Mouse (Mus musculus) hindbrain, embryonic 15.5 days (tissue): ENCODE data around the gene Mbnl2. TPM values are rescaled to one million over a fixed set of nuclear protein-coding genes. Genes with fewer than 3 reads are reported as not detected.

ENCODE experiments used
- ATAC-seq: fragments of 200-750 bp; cut with Nextera tagmentation; 2 replicates; pipeline ENCODE4 v1.8.0; 2017; ENCODE audit warnings: low read depth, moderate number of reproducible peaks, moderate TSS enrichment; ENCODE audit not compliant: low FRiP score
- H3K27ac ChIP-seq: fragments of 300-500 bp; sonication (generic); replicated peaks from 2 replicates; pipeline ENCODE4 v1.5.1; 2015; ENCODE audit warnings: mild to moderate bottlenecking, inconsistent platforms
- H3K27me3 ChIP-seq: fragments of 300-500 bp; sonication (generic); 2 replicates; pipeline ENCODE4 v1.6.1; 2015; ENCODE audit warnings: control low read depth, inconsistent platforms
- H3K36me3 ChIP-seq: fragments of 300-500 bp; sonication (generic); 2 replicates; pipeline ENCODE4 v1.6.1; 2015; ENCODE audit warnings: control low read depth, inconsistent platforms
- H3K4me1 ChIP-seq: fragments of 300-500 bp; sonication (generic); replicated peaks from 2 replicates; pipeline ENCODE4 v1.6.1; 2015; ENCODE audit warnings: control low read depth, inconsistent platforms
- H3K4me2 ChIP-seq: fragments of 300-500 bp; sonication (generic); 2 replicates; pipeline ENCODE4 v1.6.1; 2015; ENCODE audit warnings: moderate library complexity, mild to moderate bottlenecking, inconsistent platforms
- H3K4me3 ChIP-seq: fragments of 300-500 bp; sonication (generic); 2 replicates; pipeline ENCODE4 v1.5.1; 2015; ENCODE audit warnings: mild to moderate bottlenecking, inconsistent platforms
- H3K9ac ChIP-seq: fragments of 300-500 bp; sonication (generic); 2 replicates; pipeline ENCODE4 v1.6.1; 2015; ENCODE audit warnings: inconsistent platforms
- H3K9me3 ChIP-seq: fragments of 300-500 bp; sonication (generic); 2 replicates; pipeline ENCODE4 v1.6.1; 2016; ENCODE audit warnings: control low read depth, inconsistent platforms
- WGBS: fragments of 180-500 bp; shearing (Covaris S2); methylation state at CpG from one replicate; pipeline ENCODE4 v1.1.7; 2015; 5-methylcytosine and 5-hydroxymethylcytosine counted together
- polyA plus RNA-seq: library from polyadenylated mRNA; unstranded; fragments of >200 nt; fragmentation: Nextera tagmentation; extraction: Ambion mirVana; gene quantifications from 2 replicates; pipeline ENCODE4 v1.2.1, GENCODE M21; 2015

Mbnl2 gene
- polyA plus RNA-seq, 1 experiment from 2014 or later: 25.5 TPM

DNA sequence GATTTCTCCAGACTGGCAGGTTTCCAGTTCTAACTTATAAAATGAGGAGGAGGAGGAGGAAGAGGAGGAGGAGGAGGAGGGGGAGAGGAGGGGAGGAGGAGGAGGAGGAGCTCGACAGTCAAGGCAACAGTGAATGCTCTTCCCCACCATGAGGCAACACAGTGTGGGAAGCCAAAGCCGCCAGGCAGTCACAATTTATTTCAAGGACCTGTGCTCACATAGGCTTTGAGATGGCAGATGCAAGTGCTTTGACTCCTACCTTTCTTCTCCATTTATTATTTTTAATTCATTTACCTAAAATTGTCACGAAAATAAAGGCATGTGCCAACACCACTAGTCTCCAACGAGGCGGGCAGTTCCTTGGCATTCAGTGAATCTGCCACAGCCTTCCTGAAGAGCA, 95.7 kb downstream of the Mbnl2 start:
- H3K9ac ChIP-seq: no peak overlapping the region
- H3K4me2 ChIP-seq: no peak overlapping the region
- 82% methylated on average over 5 of the region's 5 CpGs for WGBS
- no peaks in the 10 kb centered on the region for H3K9me3 ChIP-seq
- no peaks in the 10 kb centered on the region for H3K4me1 ChIP-seq
- H3K27me3 ChIP-seq: no peaks in the 10 kb centered on the region
- ATAC-seq: no peak
- H3K4me3 ChIP-seq: no peak overlapping the region
- no peak overlapping the region for H3K27ac ChIP-seq
- H3K36me3 ChIP-seq: no peaks in the 10 kb centered on the region

DNA sequence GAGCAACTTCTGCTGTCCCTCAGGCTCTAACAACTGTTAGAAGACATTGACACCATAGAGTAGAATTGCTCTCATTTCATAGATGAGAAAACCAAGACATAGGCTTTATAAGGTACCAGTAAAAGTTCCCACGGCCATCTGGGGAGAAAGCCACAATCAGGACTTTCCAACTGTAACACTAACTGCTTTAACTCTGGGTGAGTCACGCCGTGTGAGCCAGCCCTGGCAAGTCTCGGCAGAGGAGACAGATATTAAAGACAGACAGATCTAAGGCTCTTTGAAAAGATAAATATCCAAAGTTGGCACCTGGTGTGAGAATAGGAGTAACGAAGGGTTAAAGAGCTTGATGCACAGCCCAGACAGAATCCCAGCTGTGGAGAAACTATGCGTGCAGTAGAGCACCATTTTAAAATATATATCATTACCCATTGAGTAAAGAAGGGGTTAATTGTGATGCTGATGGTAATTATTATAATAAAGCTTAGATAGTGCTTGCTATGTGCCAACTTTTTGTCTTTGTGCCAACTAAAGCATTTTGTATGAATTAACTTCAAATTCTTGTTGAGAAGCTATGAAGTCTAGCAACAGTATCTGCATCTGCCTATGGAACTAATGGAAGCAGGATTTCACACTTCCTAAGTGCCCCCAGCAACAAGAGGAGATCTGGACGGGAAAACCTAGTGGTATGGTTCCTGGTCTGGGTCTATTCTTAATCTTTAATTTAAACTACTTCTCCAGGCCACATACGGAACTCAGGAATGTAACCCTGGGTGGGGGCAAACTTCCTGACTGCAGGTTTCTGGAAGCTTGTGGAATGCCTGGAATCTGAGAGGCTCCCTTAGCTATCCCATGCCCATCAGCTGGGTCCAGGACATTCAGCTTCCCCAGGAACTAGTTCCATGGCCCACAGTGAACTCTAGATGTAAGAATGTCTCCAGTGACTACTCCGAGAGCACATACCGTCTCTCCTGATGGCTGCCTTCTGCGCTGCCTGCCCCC, 97.9 kb downstream of the Mbnl2 start:
- Histone ChIP-seq H3K4me2 (no peak overlapping the region), H3K4me3 (no peak overlapping the region), H3K27ac (no peak overlapping the region), H3K9ac (no peak overlapping the region), H3K9me3 (no peaks in the 10 kb centered on the region), H3K4me1 (no peaks in the 10 kb centered on the region), H3K36me3 (no peaks in the 10 kb centered on the region), H3K27me3 (no peaks in the 10 kb centered on the region)
- WGBS: 77% methylated on average over 11 of the region's 11 CpGs
- no peak for ATAC-seq

DNA sequence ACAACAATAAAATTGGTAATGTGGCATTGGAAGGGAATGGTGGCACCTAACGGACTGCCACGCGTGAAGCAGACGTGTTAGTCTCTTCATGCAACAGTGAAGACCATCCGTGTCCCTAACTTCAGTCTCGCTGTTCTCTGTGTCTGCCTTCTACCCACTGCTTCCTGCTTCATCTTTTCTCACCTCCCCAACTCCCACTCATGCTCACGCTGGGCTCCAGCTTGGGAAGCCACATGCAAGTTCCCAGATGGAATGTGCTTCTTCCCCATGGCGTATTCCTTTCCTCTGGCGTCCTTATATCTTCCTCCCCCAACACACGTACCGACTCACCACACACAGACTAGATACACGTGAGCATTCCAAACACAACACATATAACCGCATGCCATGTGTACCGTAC, 99.3 kb downstream of the Mbnl2 start:
- H3K27me3 ChIP-seq: no peaks in the 10 kb centered on the region
- 95% methylated on average over 14 of the region's 14 CpGs for WGBS
- no peaks in the 10 kb centered on the region for H3K36me3 ChIP-seq
- H3K4me2 ChIP-seq: no peak overlapping the region
- no peak overlapping the region for H3K4me3 ChIP-seq
- no peak for ATAC-seq
- H3K27ac ChIP-seq: no peak overlapping the region
- H3K9ac ChIP-seq: no peak overlapping the region
- no peaks in the 10 kb centered on the region for H3K4me1 ChIP-seq
- no peaks in the 10 kb centered on the region for H3K9me3 ChIP-seq

DNA sequence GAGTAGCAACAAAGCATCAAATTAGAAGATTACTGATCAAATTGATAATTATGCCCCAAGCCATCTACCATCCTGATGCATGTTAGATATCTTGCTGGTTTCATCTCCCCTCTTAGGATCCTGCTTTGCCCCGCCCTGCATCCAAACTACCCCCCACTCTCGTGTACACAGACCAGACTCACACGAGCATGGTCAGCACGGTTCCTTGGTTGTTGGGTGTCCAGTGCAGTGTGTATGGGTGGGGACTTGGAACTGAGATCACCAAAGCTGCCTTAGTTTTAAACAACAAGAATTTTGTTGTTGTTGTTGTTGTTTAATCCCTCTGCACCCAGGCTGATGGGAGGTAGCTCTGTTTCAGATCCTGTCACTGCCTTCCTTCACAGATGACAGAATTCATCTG, 101.7 kb downstream of the Mbnl2 start:
- no peak for ATAC-seq

DNA sequence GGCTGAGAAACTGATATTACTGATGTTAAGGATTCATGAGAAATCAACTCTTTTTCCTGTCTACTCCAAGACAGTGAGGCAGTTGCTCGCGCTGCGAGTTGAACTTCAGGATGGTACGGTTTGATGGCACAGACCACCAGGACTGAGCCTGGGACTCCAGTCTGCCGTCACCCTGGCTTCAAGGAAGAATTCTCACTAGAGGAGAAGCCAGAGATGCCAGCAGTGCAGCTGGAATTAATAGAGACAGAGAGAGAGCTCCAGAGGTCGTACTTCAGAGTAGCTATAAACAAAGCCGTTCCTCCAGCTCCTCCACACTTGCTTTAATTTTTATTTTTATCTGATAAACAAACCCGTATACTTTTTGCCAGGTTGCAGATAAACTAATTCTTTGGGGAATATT, 102.5 kb downstream of the Mbnl2 start:
- Histone ChIP-seq H3K4me3 (no peak overlapping the region), H3K9ac (no peak overlapping the region), H3K4me2 (no peak overlapping the region), H3K36me3 (no peaks in the 10 kb centered on the region), H3K27me3 (no peaks in the 10 kb centered on the region), H3K27ac (no peak overlapping the region), H3K9me3 (no peaks in the 10 kb centered on the region), H3K4me1 (no peaks in the 10 kb centered on the region)
- ATAC-seq: no peak
- WGBS: 67% methylated on average over 8 of the region's 8 CpGs

More for the DNA sequence above, 101.7 kb downstream of the Mbnl2 start:
- no peak overlapping the region for H3K4me2 ChIP-seq
- H3K4me1 ChIP-seq: no peaks in the 10 kb centered on the region
- H3K9ac ChIP-seq: no peak overlapping the region
- H3K27ac ChIP-seq: no peak overlapping the region
- WGBS: 91% methylated on average over 4 of the region's 4 CpGs
- H3K4me3 ChIP-seq: no peak overlapping the region
- no peaks in the 10 kb centered on the region for H3K36me3 ChIP-seq
- no peaks in the 10 kb centered on the region for H3K9me3 ChIP-seq
- no peaks in the 10 kb centered on the region for H3K27me3 ChIP-seq

DNA sequence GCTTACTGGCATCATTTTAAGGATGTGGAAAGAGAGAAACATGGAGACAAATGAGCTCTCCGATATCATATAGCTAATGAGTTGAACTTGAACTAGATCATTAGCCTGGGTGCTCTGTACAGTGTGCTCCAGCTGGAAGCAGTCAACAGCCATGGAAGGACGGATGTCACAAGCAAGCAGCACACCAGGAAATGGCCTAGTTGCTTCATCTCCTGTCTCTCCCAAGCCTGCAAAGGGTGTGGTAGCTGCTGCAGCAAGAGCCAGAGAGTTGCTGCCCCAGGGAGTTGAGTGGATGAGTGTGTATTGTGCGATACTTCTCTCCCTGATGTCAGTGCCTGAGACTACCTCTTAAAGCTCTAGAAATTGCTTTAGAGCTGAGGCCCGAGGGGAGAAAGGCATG, 104.2 kb downstream of the Mbnl2 start:
- no peak overlapping the region for H3K4me2 ChIP-seq
- H3K9me3 ChIP-seq: no peaks in the 10 kb centered on the region
- 77% methylated on average over 4 of the region's 4 CpGs for WGBS
- no peak overlapping the region for H3K4me3 ChIP-seq
- H3K27me3 ChIP-seq: no peaks in the 10 kb centered on the region
- H3K27ac ChIP-seq: no peak overlapping the region
- H3K4me1 ChIP-seq: no peaks in the 10 kb centered on the region
- H3K36me3 ChIP-seq: no peaks in the 10 kb centered on the region
- no peak overlapping the region for H3K9ac ChIP-seq
- ATAC-seq: no peak

DNA sequence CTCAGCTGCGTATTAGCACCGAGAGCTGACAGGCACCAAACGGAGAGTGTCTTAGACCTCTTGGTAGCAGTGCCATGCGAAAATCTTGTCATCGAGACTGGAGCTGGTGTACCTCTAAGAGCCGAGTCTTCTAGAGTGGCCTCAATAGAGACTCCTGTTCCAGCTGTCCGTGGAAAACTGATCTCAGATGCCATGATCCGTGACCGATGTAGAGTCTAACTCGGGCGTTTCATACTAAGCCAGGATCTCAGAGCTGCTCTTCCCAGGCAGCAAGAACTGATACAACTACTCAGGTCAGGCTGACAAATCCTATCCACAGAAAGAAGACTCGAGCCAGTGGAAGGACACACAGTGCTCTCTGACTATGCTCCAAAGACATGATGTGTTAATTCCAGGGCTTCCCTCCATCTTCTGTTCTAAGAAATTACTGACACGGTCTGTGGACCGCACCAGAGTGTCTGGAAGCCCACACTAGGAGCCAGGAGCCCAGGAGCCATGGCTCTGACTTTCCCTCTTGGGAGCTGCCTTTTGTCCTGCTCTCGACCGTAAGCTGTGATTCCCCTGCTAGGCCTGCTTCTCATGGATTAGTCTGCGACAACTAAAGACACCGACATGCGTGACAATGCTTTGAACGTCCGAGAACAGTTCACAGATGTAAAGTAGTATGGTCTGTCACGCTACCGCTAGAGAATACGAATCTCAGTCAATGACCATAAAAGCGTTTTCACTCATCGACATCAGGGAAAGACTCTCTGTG, 106.1 kb downstream of the Mbnl2 start:
- Histone ChIP-seq H3K4me2 (no peak overlapping the region), H3K36me3 (no peaks in the 10 kb centered on the region), H3K4me3 (no peak overlapping the region), H3K9me3 (no peaks in the 10 kb centered on the region), H3K27me3 (no peaks in the 10 kb centered on the region), H3K27ac (no peak overlapping the region), H3K4me1 (no peaks in the 10 kb centered on the region), H3K9ac (no peak overlapping the region)
- WGBS: 78% methylated on average over 26 of the region's 26 CpGs
- ATAC-seq: no peak

DNA sequence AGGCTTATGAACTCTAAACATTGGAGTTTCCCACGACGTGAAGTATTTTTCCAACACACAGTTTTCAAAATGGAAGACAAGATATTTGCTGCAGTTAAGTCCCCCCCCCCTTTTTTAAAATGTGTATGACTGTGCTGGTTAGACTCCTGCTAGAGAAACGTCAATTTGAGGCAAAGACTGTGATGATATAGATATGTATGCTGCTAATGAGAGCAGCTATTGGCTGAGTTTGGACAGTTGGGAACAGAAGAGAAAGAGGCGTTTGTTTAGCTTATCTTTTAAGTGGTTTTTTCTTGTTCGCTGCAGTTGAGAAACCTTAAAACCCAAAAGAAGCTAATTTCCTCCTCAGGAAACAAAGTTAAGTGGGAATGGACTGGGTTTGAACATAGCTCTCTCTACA, 106.7 kb downstream of the Mbnl2 start:
- Histone ChIP-seq H3K9ac (no peak overlapping the region), H3K27ac (no peak overlapping the region), H3K36me3 (no peaks in the 10 kb centered on the region), H3K4me3 (no peak overlapping the region), H3K4me1 (no peaks in the 10 kb centered on the region), H3K4me2 (no peak overlapping the region), H3K9me3 (no peaks in the 10 kb centered on the region), H3K27me3 (no peaks in the 10 kb centered on the region)
- ATAC-seq: no peak
- 79% methylated on average over 5 of the region's 5 CpGs for WGBS

DNA sequence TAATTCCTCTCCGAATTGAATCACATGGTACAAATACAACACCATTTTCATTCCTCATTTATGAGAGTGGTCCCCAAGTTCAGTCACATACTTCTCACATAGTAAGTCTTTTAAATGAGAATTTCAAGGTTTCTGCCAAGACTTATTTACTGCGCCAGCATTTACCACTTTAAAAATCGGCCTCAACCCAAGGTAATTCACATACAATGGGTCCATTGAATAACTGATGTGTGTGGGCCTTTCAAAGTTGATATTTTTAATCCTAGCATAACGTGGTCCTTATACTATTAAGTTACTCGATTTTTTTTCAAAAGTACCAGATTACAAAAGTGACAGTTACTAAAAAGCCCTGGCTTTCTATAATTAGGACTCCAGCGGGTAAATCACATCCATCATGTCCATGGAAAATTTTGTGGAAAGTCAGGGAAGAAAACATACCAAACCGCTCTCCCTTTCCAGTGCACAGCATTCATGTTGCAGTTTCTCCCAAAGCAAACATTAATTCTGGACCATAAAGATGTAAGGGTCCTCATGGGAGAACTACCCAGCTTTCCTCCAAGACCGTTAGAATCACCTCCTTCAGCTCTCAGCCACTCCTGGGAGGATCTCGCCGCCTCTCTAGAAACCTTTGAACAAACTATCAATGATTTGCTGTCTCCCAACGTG, 107.8 kb downstream of the Mbnl2 start:
- no peaks in the 10 kb centered on the region for H3K9me3 ChIP-seq
- H3K4me3 ChIP-seq: no peak overlapping the region
- 75% methylated on average over 11 of the region's 11 CpGs for WGBS
- ATAC-seq: no peak
- H3K4me1 ChIP-seq: no peaks in the 10 kb centered on the region
- H3K27me3 ChIP-seq: no peaks in the 10 kb centered on the region
- no peak overlapping the region for H3K27ac ChIP-seq
- H3K4me2 ChIP-seq: no peak overlapping the region
- H3K9ac ChIP-seq: no peak overlapping the region
- no peaks in the 10 kb centered on the region for H3K36me3 ChIP-seq

DNA sequence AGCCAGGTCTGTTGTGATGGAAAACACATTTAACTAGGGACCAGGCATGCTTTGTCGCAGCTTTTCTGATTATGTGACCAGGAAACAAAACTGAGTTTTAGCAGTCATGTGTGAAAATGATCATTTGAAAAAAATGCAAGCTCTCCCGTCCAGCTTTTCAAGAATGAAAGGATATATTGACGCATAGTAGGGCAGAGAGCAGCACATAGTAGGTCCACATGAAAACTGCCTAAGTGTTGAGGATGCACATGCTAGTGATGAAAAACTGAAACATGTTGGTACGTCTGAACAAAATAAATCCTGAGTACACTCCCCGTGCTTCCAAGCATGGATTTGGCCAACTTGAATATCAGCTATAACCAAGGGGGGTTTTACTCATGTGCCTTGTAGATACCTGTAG, 109.1 kb downstream of the Mbnl2 start:
- no peaks in the 10 kb centered on the region for H3K9me3 ChIP-seq
- H3K4me2 ChIP-seq: no peak overlapping the region
- no peak overlapping the region for H3K27ac ChIP-seq
- no peaks in the 10 kb centered on the region for H3K36me3 ChIP-seq
- WGBS: 92% methylated on average over 5 of the region's 5 CpGs
- H3K27me3 ChIP-seq: no peaks in the 10 kb centered on the region
- no peak for ATAC-seq
- H3K4me3 ChIP-seq: no peak overlapping the region
- peaks cover 6% of the 10 kb centered on the region for H3K4me1 ChIP-seq
- H3K9ac ChIP-seq: no peak overlapping the region

DNA sequence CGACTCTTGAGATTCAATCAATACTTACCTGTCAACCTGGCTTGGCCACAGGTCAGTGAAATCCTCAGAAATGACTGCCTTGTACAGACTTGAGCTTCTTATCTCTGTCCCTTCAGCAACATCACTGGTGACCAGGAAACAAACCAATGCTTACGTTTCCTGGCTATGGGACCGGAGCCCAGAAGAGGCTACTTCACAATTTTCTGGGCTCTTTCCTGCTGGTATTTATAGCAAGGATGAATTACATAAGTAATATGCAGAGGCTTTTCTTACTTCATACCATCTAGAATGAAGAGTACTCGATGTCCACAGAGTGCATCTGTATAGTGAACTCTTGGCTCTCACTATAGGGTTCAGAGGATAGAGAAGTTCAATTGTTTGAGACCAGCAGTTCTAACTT, 111.8 kb downstream of the Mbnl2 start:
- Histone ChIP-seq H3K27me3 (no peaks in the 10 kb centered on the region), H3K27ac (no peak overlapping the region), H3K4me2 (no peak overlapping the region), H3K4me3 (no peak overlapping the region), H3K9me3 (no peaks in the 10 kb centered on the region), H3K4me1 (peaks cover 6% of the 10 kb centered on the region), H3K9ac (no peak overlapping the region), H3K36me3 (no peaks in the 10 kb centered on the region)
- ATAC-seq: no peak
- 90% methylated on average over 4 of the region's 4 CpGs for WGBS
